Mouse (Mus musculus) bone marrow, adult 2 months (tissue): Measurements from ENCODE around the gene Tmem121b.

ENCODE experiments used
- CTCF ChIP-seq: fragments of 200-500 bp; IDR thresholded peaks from 2 replicates; pipeline ENCODE4 v1.5.1; 2011; ENCODE audit warnings: low read length, control low read depth; ENCODE audit not compliant: control insufficient read depth, insufficient read depth
- POLR2A ChIP-seq: fragments of 200-500 bp; IDR thresholded peaks from 2 replicates; pipeline ENCODE4 v1.6.1; 2011; ENCODE audit warnings: low read depth, mild to moderate bottlenecking, control low read depth, low read length, borderline replicate concordance; ENCODE audit not compliant: control insufficient read depth

- TF ChIP-seq CTCF (no peak), POLR2A (no peak)
Measured at GRCm38 (mm10) chr6:120464406-120464939, 29.1 kb downstream of the Tmem121b start.
